Mouse (Mus musculus): Measurements from ENCODE around the gene Nyap2. TPM values are rescaled to one million over a fixed set of nuclear protein-coding genes. Genes with fewer than 3 reads are reported as not detected.

Gene Nyap2
- polyA plus RNA-seq, 2 experiments, result 0.06 TPM; not detected in 1

DNA sequence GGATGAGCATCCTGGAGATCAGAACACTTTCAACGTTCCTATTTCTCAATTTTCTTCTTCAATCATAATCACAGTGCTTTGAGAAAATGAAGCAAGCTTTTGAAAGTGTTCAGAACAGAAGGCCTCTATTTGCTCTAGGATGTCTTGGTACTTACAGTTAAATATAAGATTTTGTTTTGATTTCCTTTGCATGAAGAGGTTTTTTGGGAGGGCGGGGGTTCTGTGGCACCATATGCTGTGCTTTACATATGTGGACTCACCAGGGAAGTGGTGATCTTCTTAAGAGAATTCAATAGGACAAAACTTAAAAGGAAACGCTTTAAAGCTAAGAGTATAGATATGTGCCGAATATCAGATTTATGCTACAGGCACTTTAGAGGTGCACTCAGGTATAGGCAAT is 103.0 kb downstream of the Nyap2 start:
- H3K36me3 ChIP-seq (ENCODE audit: control insufficient read depth, insufficient read depth, low read length), result no peaks in the 10 kb centered on the region
- H3K27me3 ChIP-seq (ENCODE audit: control insufficient read depth, insufficient read depth, low read length), result no peaks in the 10 kb centered on the region
- H3K9ac ChIP-seq (ENCODE audit: low read depth, low read length, severe bottlenecking), result no peak overlapping the region
- H3K4me2 ChIP-seq (replicated peaks; ENCODE audit: low read depth, low read length, severe bottlenecking), result no peak overlapping the region
- no peak for DNase-seq (ENCODE audit: low spot score)
- H3K4me3 ChIP-seq (replicated peaks; ENCODE audit: low read length), result no peak overlapping the region
- H3K9me3 ChIP-seq (ENCODE audit: control insufficient read depth, low read length), result no peaks in the 10 kb centered on the region
- 86% methylated on average over 4 of the region's 4 CpGs for WGBS
- no peak for ATAC-seq (ENCODE audit: low FRiP score, low read depth)
- H3K4me1 ChIP-seq (ENCODE audit: control insufficient read depth, insufficient read depth, low read length), result no peaks in the 10 kb centered on the region
- no peak for TF ChIP-seq POLR2A (IDR thresholded peaks at IDR 0.05; ENCODE audit: borderline replicate concordance, extremely low read depth, insufficient read depth, insufficient read length)
- H3K27ac ChIP-seq (replicated peaks; ENCODE audit: low read depth, low read length), result no peak overlapping the region

DNA sequence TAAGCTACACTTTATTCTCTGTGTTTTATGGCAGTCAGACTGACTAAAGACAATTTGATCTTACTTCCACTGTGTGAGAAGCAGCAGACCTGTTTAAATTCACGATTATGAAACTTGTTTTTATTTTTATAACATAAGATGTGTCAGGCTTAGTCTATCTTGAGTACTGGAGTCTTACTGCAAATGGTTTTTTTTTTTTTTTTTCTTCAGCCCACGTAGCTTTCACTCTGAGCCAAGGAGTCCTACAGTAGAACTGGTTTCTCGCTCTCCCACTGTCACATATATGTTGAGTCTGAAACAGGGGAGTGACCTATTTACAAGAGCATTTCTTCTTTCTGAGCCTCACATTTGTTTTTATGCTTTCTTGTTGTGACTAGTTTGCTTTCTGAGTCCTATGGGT is 103.9 kb downstream of the Nyap2 start:
- 70% methylated on average over 3 of the region's 3 CpGs for WGBS
- Histone ChIP-seq H3K4me2 (replicated peaks; ENCODE audit: low read depth, low read length, severe bottlenecking) (no peak overlapping the region), H3K27ac (replicated peaks; ENCODE audit: low read depth, low read length) (no peak overlapping the region)

DNA sequence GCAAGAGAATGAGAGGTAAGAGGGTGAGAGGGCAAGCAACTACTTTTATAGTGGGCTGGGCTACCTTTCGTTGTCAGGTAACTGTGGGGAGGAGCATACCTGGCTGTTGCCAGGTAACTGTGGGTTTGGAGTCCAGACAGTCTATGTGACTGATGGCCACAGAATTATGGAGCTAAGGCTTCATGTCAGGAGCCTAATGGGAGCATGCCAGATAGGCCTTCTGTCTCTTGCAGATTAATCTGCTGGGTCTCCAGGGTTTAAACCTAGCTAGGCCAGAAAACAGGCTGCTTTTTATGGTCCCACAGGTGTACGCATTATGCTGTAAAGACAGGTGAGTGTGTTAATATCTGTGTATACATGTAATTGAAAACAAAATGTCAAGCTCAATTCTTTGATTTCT is 132.8 kb downstream of the Nyap2 start:
- WGBS, result 94% methylated on average over 2 of the region's 2 CpGs
- ATAC-seq (ENCODE audit: low FRiP score, low read depth), result no peak

More for the DNA sequence above, 103.9 kb downstream of the Nyap2 start:
- Histone ChIP-seq H3K4me1 (ENCODE audit: control insufficient read depth, insufficient read depth, low read length) (no peaks in the 10 kb centered on the region), H3K36me3 (ENCODE audit: control insufficient read depth, insufficient read depth, low read length) (no peaks in the 10 kb centered on the region), H3K9ac (ENCODE audit: low read depth, low read length, severe bottlenecking) (no peak overlapping the region), H3K9me3 (ENCODE audit: control insufficient read depth, low read length) (no peaks in the 10 kb centered on the region), H3K27me3 (ENCODE audit: control insufficient read depth, insufficient read depth, low read length) (no peaks in the 10 kb centered on the region), H3K4me3 (replicated peaks; ENCODE audit: low read length) (no peak overlapping the region)
- DNase-seq (ENCODE audit: low spot score) (no peak), ATAC-seq (ENCODE audit: low FRiP score, low read depth) (no peak)
- TF ChIP-seq POLR2A (IDR thresholded peaks at IDR 0.05; ENCODE audit: borderline replicate concordance, extremely low read depth, insufficient read depth, insufficient read length), result no peak

DNA sequence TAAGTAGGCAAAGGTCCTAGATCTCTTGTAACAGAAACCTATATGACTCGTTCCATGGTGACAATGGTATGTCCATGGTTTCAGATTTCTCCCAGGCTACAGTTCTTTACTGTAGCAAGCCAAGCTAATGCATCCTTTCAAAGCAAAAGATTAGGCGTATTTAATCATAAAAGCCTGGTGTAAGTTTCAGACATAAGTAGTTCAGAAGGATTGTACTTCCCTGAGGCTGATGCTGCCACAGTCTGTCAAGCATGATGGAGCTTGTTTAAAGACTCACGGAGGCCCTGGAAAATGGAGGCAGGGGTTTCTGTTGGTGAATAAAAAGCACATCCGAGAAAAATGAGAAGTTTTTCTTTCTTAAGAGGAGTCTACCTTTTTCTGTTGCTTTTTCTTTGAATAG is 134.7 kb downstream of the Nyap2 start:
- H3K4me2 ChIP-seq (replicated peaks; ENCODE audit: low read depth, low read length, severe bottlenecking), result no peak overlapping the region
- H3K9me3 ChIP-seq (ENCODE audit: control insufficient read depth, low read length), result no peaks in the 10 kb centered on the region
- no peak overlapping the region for H3K4me3 ChIP-seq (replicated peaks; ENCODE audit: low read length)
- DNase-seq (ENCODE audit: low spot score) (no peak), ATAC-seq (ENCODE audit: low FRiP score, low read depth) (no peak)
- no peak overlapping the region for H3K27ac ChIP-seq (replicated peaks; ENCODE audit: low read depth, low read length)
- no peak overlapping the region for H3K9ac ChIP-seq (ENCODE audit: low read depth, low read length, severe bottlenecking)
- no peaks in the 10 kb centered on the region for H3K36me3 ChIP-seq (ENCODE audit: control insufficient read depth, insufficient read depth, low read length)
- no peaks in the 10 kb centered on the region for H3K4me1 ChIP-seq (ENCODE audit: control insufficient read depth, insufficient read depth, low read length)
- WGBS, result 72% methylated on average over 4 of the region's 4 CpGs
- H3K27me3 ChIP-seq (ENCODE audit: control insufficient read depth, insufficient read depth, low read length), result no peaks in the 10 kb centered on the region
- no peak for TF ChIP-seq POLR2A (IDR thresholded peaks at IDR 0.05; ENCODE audit: borderline replicate concordance, extremely low read depth, insufficient read depth, insufficient read length)

More for the DNA sequence above, 132.8 kb downstream of the Nyap2 start:
- no peak for DNase-seq (ENCODE audit: low spot score)
- Histone ChIP-seq H3K9me3 (ENCODE audit: control insufficient read depth, low read length) (no peaks in the 10 kb centered on the region), H3K27ac (replicated peaks; ENCODE audit: low read depth, low read length) (no peak overlapping the region), H3K9ac (ENCODE audit: low read depth, low read length, severe bottlenecking) (no peak overlapping the region), H3K4me1 (ENCODE audit: control insufficient read depth, insufficient read depth, low read length) (no peaks in the 10 kb centered on the region), H3K4me3 (replicated peaks; ENCODE audit: low read length) (no peak overlapping the region), H3K36me3 (ENCODE audit: control insufficient read depth, insufficient read depth, low read length) (no peaks in the 10 kb centered on the region), H3K27me3 (ENCODE audit: control insufficient read depth, insufficient read depth, low read length) (no peaks in the 10 kb centered on the region), H3K4me2 (replicated peaks; ENCODE audit: low read depth, low read length, severe bottlenecking) (no peak overlapping the region)
- no peak for TF ChIP-seq POLR2A (IDR thresholded peaks at IDR 0.05; ENCODE audit: borderline replicate concordance, extremely low read depth, insufficient read depth, insufficient read length)

DNA sequence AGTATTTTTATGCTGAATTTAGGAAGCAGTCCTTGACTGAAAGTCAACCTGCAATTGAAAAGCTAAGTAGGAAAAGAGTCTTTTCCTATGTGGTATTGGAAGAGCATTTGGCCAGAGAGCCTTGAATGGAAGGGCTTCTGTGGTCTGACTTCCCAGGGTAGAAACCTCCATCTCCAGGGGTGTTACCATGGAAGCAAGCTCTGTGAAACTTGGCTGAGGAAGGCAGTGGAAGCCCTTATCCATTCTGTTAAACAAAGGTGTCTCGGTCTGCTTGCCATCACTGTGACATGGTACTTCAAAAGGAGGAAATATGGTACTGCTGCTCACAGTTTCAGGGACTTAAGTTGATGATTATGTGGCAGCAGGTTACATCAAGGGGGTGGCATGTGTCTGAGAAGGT is 143.0 kb downstream of the Nyap2 start:
- Histone ChIP-seq H3K27ac (replicated peaks; ENCODE audit: low read depth, low read length) (no peak overlapping the region), H3K36me3 (ENCODE audit: control insufficient read depth, insufficient read depth, low read length) (no peaks in the 10 kb centered on the region), H3K9me3 (ENCODE audit: control insufficient read depth, low read length) (no peaks in the 10 kb centered on the region), H3K4me3 (replicated peaks; ENCODE audit: low read length) (no peak overlapping the region), H3K4me2 (replicated peaks; ENCODE audit: low read depth, low read length, severe bottlenecking) (no peak overlapping the region), H3K27me3 (ENCODE audit: control insufficient read depth, insufficient read depth, low read length) (no peaks in the 10 kb centered on the region), H3K9ac (ENCODE audit: low read depth, low read length, severe bottlenecking) (no peak overlapping the region), H3K4me1 (ENCODE audit: control insufficient read depth, insufficient read depth, low read length) (no peaks in the 10 kb centered on the region)
- DNase-seq (ENCODE audit: low spot score), result no peak
- 68% methylated on average over 1 of the region's 1 CpGs for WGBS
- no peak for TF ChIP-seq POLR2A (IDR thresholded peaks at IDR 0.05; ENCODE audit: borderline replicate concordance, extremely low read depth, insufficient read depth, insufficient read length)
- ATAC-seq (ENCODE audit: low FRiP score, low read depth), result no peak

All from limb, embryonic 14.5 days (tissue).